Mouse (Mus musculus) spleen, adult 18-20 months (tissue): ENCODE results near the gene Ace.
"Not testable (repeated sequence)": the region's sequence is repeated elsewhere in the genome, so short reads cannot be mapped to it uniquely, and the experiment has no call there.

ENCODE experiments used
- DNase-seq, 2 experiments: peaks; one replicate each; pipeline ENCODE4 v3.0.0; 2022; ENCODE audit warnings: mixed read lengths in 2 of 2

Ace gene

GRCm38 (mm10) chr11:106000062-106000461 is 32.3 kb downstream of the Ace start:
- no peak for DNase-seq

- no peak for DNase-seq
These were observed 34.0 kb downstream of the Ace start for GRCm38 (mm10) chr11:106001718-106002117.

GRCm38 (mm10) chr11:106004576-106004975 is 36.8 kb downstream of the Ace start:
- DNase-seq, result no peak

GRCm38 (mm10) chr11:106005970-106006369 is 38.2 kb downstream of the Ace start:
- no peak for DNase-seq

- peak; percentile 28 to 49 for DNase-seq
These were observed 40.1 kb downstream of the Ace start, which contains the start of gene Kcnh6 for GRCm38 (mm10) chr11:106007821-106008220. Kcnh6 (plus strand) TSS chr11:106008124.

- DNase-seq, result no peak
These were observed 45.0 kb downstream of the Ace start for GRCm38 (mm10) chr11:106012711-106013110.

- no peak for DNase-seq
These were observed 45.9 kb downstream of the Ace start for GRCm38 (mm10) chr11:106013556-106014225.

- no peak for DNase-seq
These were observed 48.7 kb downstream of the Ace start for GRCm38 (mm10) chr11:106016440-106016839.

- no peak for DNase-seq
These were observed 52.5 kb downstream of the Ace start for GRCm38 (mm10) chr11:106020051-106020763.

- DNase-seq, result no peak
These were observed 58.0 kb downstream of the Ace start for GRCm38 (mm10) chr11:106025774-106026173.

- DNase-seq, result peak; percentile 40 to 67
These were observed 58.9 kb downstream of the Ace start for GRCm38 (mm10) chr11:106026465-106027151.

GRCm38 (mm10) chr11:106027607-106028006 is 59.9 kb downstream of the Ace start:
- no peak for DNase-seq

GRCm38 (mm10) chr11:106032074-106032473 is 64.3 kb downstream of the Ace start:
- not testable (repeated sequence) for DNase-seq

GRCm38 (mm10) chr11:106033491-106033919 is 65.8 kb downstream of the Ace start:
- peak; percentile 30 to 43 for DNase-seq

GRCm38 (mm10) chr11:106034986-106035385 is 67.2 kb downstream of the Ace start:
- no peak for DNase-seq

GRCm38 (mm10) chr11:106036548-106037417 is 69.0 kb downstream of the Ace start, which contains the start of gene Dcaf7:
Dcaf7 (plus strand) TSS chr11:106036872.
- DNase-seq, result peak; percentile 95 to 99

- DNase-seq, result no peak
These were observed 69.6 kb downstream of the Ace start for GRCm38 (mm10) chr11:106037418-106037751.
